Mouse (Mus musculus): ENCODE measurements around the gene Stradb. TPM values are rescaled to one million over a fixed set of nuclear protein-coding genes. Genes with fewer than 3 reads are reported as not detected.
"Not testable (repeated sequence)": the region's sequence is repeated elsewhere in the genome, so short reads cannot be mapped to it uniquely, and the experiment has no call there.

The Stradb gene
- total and polyA plus RNA-seq, 3 experiments, result 3.4 to 6.1 (median 5.0) TPM

DNA sequence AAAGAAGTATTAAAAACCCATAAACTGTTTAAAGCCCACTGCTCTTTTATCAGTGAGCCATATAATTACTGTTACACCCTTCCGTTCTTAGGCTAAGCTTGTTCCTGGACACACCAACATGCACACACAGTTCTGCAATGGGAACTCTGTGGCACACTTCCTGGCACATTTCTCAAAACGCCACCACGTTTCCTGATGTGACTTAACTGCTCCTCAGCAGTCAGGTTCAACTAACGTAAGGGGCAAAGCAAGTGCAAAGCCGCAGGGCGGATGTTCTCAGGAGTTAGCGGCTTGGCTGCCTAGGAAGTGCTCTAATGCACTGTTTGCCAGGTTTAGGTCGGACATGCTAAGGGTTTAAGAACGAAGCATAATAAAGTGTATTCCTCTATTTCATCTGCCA lies 17.1 kb upstream of the Stradb start:
- H3K36me3 ChIP-seq (replicated peaks in 1 of 2; ENCODE audit: control insufficient read depth in 1 of 2, insufficient read depth in 1 of 2, low read length in 1 of 2), result peaks cover 0 to 12% of the 10 kb centered on the region in 2 experiments
- H3K9ac ChIP-seq (ENCODE audit: insufficient read depth, low read depth), result no peak overlapping the region
- no peak for TF ChIP-seq ZMIZ1 (IDR thresholded peaks at IDR 0.05; ENCODE audit: low read depth, low read length)
- no peak for TF ChIP-seq CHD1 (IDR thresholded peaks at IDR 0.05; ENCODE audit: low read depth, low read length)
- no peak for TF ChIP-seq RCOR1 (conservative IDR thresholded peaks at IDR 0.05; ENCODE audit: low read depth, low read length)
- TF ChIP-seq MYC (IDR thresholded peaks at IDR 0.05; ENCODE audit: low read depth, low read length), result no peak
- TF ChIP-seq MAFK (IDR thresholded peaks at IDR 0.05; ENCODE audit: insufficient replicate concordance, low read length), result no peak
- no peak for TF ChIP-seq USF2 (conservative IDR thresholded peaks at IDR 0.05; ENCODE audit: low read depth, low read length)
- TF ChIP-seq HCFC1 (IDR thresholded peaks at IDR 0.05; ENCODE audit: low read depth, low read length), result no peak
- no peak for DNase-seq (ENCODE audit: extremely low read depth)
- no peak overlapping the region for H3K4me3 ChIP-seq (replicated peaks in 1 of 3; ENCODE audit: low read depth in 2 of 3, low read length in 2 of 3, poor library complexity in 1 of 3)
- no peaks in the 10 kb centered on the region for H3K9me3 ChIP-seq (replicated peaks; ENCODE audit: low read length)
- no peak overlapping the region for H3K27ac ChIP-seq (ENCODE audit: insufficient read depth, low read depth)
- H3K4me2 ChIP-seq (ENCODE audit: insufficient read depth, low read depth, poor library complexity, severe bottlenecking), result no peak overlapping the region
- in situ Hi-C loops (cut with MboI; ENCODE audit: low pct_ligation_motif_present, low pct_unique_long_range_greater_than_20kb, low sequenced_read_pairs), result no loop called here
- dilution Hi-C loops (cut with MboI; ENCODE audit: extremely low pct_ligation_motif_present, extremely low pct_unique_long_range_greater_than_20kb, low sequenced_read_pairs), result no loop called here
- no peaks in the 10 kb centered on the region for H3K27me3 ChIP-seq (replicated peaks)
- H3K79me2 ChIP-seq (replicated peaks; ENCODE audit: control insufficient read depth, extremely low read depth, insufficient read depth, poor library complexity, severe bottlenecking), result peaks cover 11% of the 10 kb centered on the region
- peaks cover 20 to 78% of the 10 kb centered on the region in 2 experiments for H3K4me1 ChIP-seq (ENCODE audit: control insufficient read depth in 1 of 2, insufficient read depth in 2 of 2)

DNA sequence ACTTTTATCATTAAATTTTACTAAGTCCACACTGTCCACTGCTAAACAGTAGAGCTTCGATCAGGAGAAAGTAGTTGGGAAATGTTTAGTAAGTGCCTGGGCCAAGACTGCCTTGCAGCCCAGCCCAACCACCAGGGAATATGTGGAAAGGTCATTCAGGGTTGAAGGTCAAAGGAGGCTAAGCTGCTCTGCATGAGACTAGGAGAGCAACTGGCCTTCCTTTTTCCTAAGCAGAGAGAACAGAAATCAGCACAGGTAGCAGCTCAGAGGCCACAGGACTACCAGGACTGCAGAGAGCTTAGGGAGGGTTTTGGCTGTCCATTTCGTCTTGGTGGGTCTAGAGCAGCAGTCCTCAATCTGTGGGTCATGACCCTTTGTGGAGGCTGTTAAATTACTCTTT lies 15.4 kb upstream of the Stradb start:
- Histone ChIP-seq H3K4me1 (ENCODE audit: control insufficient read depth in 1 of 2, insufficient read depth in 2 of 2) (peaks cover 10 to 72% of the 10 kb centered on the region in 2 experiments), H3K79me2 (replicated peaks; ENCODE audit: control insufficient read depth, extremely low read depth, insufficient read depth, poor library complexity, severe bottlenecking) (peaks cover 4% of the 10 kb centered on the region), H3K9ac (ENCODE audit: insufficient read depth, low read depth) (no peak overlapping the region), H3K4me3 (replicated peaks in 1 of 3; ENCODE audit: low read depth in 2 of 3, low read length in 2 of 3, poor library complexity in 1 of 3) (no peak overlapping the region), H3K4me2 (ENCODE audit: insufficient read depth, low read depth, poor library complexity, severe bottlenecking) (no peak overlapping the region), H3K27me3 (replicated peaks) (no peaks in the 10 kb centered on the region), H3K9me3 (replicated peaks; ENCODE audit: low read length) (no peaks in the 10 kb centered on the region), H3K36me3 (replicated peaks in 1 of 2; ENCODE audit: control insufficient read depth in 1 of 2, insufficient read depth in 1 of 2, low read length in 1 of 2) (peaks cover 0 to 12% of the 10 kb centered on the region in 2 experiments), H3K27ac (ENCODE audit: insufficient read depth, low read depth) (no peak overlapping the region)
- no peak for TF ChIP-seq JUND (conservative IDR thresholded peaks at IDR 0.05; ENCODE audit: low read depth, low read length)
- TF ChIP-seq MAX (IDR thresholded peaks at IDR 0.05; ENCODE audit: low read length), result no peak
- TF ChIP-seq PAX5 (IDR thresholded peaks at IDR 0.05; ENCODE audit: low read length), result no peak
- TF ChIP-seq MEF2A (IDR thresholded peaks at IDR 0.05; ENCODE audit: borderline replicate concordance, low read depth, low read length), result no peak
- TF ChIP-seq POLR2AphosphoS2 (IDR thresholded peaks at IDR 0.05; ENCODE audit: low read depth, low read length), result no peak
- no peak for TF ChIP-seq POLR2A (IDR thresholded peaks at IDR 0.05; ENCODE audit: low read depth, low read length)
- TF ChIP-seq GABPA (IDR thresholded peaks at IDR 0.05; ENCODE audit: insufficient replicate concordance, low read depth, low read length), result no peak
- no peak for TF ChIP-seq IRF4 (IDR thresholded peaks at IDR 0.05; ENCODE audit: low read depth, low read length)
- no peak for TF ChIP-seq E2F4 (IDR thresholded peaks at IDR 0.05; ENCODE audit: insufficient replicate concordance, low read depth, low read length)
- TF ChIP-seq TCF12 (IDR thresholded peaks at IDR 0.05; ENCODE audit: low read depth, low read length), result no peak
- no peak for TF ChIP-seq USF1 (IDR thresholded peaks at IDR 0.05; ENCODE audit: low read depth, low read length)
- TF ChIP-seq RCOR1 (conservative IDR thresholded peaks at IDR 0.05; ENCODE audit: low read depth, low read length), result no peak
- TF ChIP-seq MAFK (IDR thresholded peaks at IDR 0.05; ENCODE audit: insufficient replicate concordance, low read length), result no peak
- TF ChIP-seq JUN (IDR thresholded peaks at IDR 0.05; ENCODE audit: insufficient read depth, low read depth, low read length), result no peak
- TF ChIP-seq HCFC1 (IDR thresholded peaks at IDR 0.05; ENCODE audit: low read depth, low read length), result no peak
- no peak for TF ChIP-seq ZMIZ1 (IDR thresholded peaks at IDR 0.05; ENCODE audit: low read depth, low read length)
- dilution Hi-C loops (cut with MboI; ENCODE audit: extremely low pct_ligation_motif_present, extremely low pct_unique_long_range_greater_than_20kb, low sequenced_read_pairs) (no loop called here), in situ Hi-C loops (cut with MboI; ENCODE audit: low pct_ligation_motif_present, low pct_unique_long_range_greater_than_20kb, low sequenced_read_pairs) (no loop called here)
- no peak for DNase-seq (ENCODE audit: extremely low read depth)

DNA sequence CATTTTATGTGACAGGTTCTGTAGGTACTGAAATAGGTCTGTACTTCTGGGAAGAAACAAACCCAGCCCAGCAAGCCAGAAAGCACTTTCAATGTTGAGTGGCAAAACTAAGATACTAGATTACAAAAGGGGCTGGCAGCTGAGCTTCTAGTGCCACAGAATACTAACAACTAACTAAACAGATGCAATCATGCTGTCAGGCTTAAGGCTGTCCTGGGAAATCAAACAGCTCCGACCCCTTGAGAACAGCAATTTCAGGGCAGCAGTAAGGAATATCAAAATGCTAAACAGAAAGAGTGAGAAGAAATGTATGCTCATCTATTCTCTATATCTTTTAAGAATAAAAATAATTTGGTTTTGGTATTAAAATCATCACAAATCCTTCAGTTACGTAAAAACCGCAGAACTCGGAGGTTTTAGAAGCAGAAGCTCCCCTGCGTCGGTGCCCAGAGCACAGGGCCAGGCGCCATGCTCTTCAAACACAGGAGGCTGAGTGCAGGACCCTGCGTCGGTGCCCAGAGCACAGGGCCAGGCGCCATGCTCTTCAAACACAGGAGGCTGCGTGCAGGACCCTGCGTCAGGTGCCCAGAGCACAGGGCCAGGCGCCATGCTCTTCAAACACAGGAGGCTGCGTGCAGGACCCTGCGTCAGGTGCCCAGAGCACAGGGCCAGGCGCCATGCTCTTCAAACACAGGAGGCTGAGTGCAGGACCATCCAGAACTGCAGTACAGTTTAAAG lies 14.4 kb upstream of the Stradb start:
- H3K9me3 ChIP-seq (replicated peaks; ENCODE audit: low read length); DNase-seq (ENCODE audit: extremely low read depth); H3K79me2 ChIP-seq (replicated peaks; ENCODE audit: control insufficient read depth, extremely low read depth, insufficient read depth, poor library complexity, severe bottlenecking); dilution Hi-C loops (cut with MboI; ENCODE audit: extremely low pct_ligation_motif_present, extremely low pct_unique_long_range_greater_than_20kb, low sequenced_read_pairs); H3K27ac ChIP-seq (ENCODE audit: insufficient read depth, low read depth); H3K27me3 ChIP-seq (replicated peaks); in situ Hi-C loops (cut with MboI; ENCODE audit: low pct_ligation_motif_present, low pct_unique_long_range_greater_than_20kb, low sequenced_read_pairs); H3K4me2 ChIP-seq (ENCODE audit: insufficient read depth, low read depth, poor library complexity, severe bottlenecking); H3K4me3 ChIP-seq (replicated peaks in 1 of 3; ENCODE audit: low read depth in 2 of 3, low read length in 2 of 3, poor library complexity in 1 of 3); H3K9ac ChIP-seq (ENCODE audit: insufficient read depth, low read depth): not testable (repeated sequence)
- Histone ChIP-seq H3K36me3 (replicated peaks in 1 of 2; ENCODE audit: control insufficient read depth in 1 of 2, insufficient read depth in 1 of 2, low read length in 1 of 2) (peaks cover 0 to 13% of the 10 kb centered on the region in 2 experiments), H3K4me1 (ENCODE audit: control insufficient read depth in 1 of 2, insufficient read depth in 2 of 2) (peaks cover 10 to 66% of the 10 kb centered on the region in 2 experiments)

All from CH12.LX (cell line).